Mouse (Mus musculus): ENCODE results near the gene Aak1.
"Not testable (repeated sequence)": the region's sequence is repeated elsewhere in the genome, so short reads cannot be mapped to it uniquely, and the experiment has no call there.

The Aak1 gene

DNA sequence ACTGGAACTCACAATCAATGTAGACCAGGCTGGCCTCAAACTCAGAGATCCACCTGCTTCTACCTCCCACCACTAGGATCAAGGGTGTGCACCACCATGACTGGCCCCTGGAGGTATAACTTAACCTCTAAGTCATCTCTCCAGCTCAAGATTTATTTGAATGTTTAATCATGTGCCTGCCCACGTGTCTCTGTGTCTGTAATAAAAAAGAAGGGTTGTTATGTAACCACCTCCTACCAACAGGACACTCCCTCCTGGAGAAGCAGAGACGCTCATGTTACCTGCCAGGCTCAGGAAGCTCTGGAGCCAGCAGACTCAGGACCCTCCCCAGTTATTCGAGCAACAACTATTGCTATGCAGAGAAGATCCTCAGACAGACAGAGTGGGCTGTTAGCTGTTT, 7.4 kb upstream of the Aak1 start:
- no peak for DNase-seq (ENCODE audit: low read depth, low spot score)

DNA sequence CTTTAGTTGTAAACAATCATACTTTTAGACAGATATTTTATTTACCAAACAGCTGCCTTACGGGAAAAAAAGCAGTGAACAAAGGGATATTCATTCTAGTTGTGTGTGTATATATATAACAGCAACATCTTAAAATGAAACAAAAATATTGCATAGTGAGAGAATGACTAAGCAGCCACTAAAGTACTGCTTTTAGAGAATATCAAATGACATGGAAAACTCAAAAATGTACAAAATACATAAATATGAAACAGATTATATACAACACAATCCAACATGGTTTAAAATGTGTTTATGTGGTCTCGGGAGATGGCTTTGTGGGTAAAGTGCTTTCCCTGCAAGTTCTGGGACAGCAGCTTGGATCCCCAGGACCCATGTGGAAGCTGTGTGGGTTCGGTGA, 5.7 kb upstream of the Aak1 start:
- DNase-seq (ENCODE audit: low read depth, low spot score) = no peak

DNA sequence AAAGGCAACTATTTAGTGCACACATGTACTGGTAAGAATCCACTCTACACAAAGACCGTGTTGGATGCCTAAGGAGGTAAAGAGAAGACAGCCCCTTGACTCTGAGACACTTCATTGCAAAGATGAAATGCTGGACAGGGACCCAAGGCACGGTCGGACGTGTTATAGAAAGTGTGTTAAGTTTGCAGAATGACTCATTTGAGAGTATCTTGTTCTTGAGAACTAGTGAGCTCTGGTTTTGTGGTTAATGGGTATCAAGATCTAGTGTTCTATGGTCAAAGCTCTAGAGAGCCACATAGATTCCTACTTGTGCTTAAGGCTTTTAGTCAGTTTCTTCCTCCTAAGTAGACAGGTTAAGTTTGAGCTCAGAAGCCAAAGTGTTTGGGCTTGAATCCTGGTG, 2.9 kb upstream of the Aak1 start:
- no peak for DNase-seq (ENCODE audit: low read depth, low spot score)

DNA sequence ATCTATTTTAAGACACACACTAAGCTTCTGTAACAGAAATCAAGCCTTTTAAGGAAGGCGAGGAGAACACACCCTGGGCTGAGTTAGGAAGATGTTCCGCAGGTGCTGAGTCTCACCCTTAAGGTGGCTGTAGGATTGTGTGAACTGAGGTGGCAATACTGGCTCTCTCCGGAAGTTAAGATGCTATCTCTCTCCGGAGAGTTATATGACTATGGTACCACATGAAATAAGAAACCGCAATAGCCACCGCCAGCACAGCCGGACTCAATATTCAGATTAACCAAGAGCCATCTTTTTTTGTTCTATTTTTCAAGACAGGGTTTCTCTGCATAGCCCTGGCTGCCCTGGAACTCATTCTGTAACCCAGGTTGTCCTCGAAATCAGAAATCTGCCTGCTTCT, 1.5 kb upstream of the Aak1 start:
- no peak for DNase-seq (ENCODE audit: low read depth, low spot score)

DNA sequence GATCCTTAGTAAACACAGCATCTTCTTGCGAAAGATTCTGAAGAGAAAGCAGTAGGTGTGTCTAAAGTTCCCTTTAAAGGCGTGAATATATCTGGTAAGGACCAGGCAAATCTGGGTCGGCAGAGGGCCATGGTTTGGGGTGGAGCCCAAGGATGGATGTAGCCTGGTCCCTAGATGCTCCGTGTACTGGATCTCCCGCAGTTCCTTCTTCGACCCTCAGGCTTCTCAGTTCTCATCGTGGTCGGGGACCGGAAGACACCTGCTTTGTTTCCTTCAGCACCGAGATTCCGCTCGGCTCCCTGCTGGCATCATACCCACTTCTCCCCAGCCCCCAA, 770 bp upstream of the Aak1 start:
- DNase-seq (ENCODE audit: low read depth, low spot score) = no peak

DNA sequence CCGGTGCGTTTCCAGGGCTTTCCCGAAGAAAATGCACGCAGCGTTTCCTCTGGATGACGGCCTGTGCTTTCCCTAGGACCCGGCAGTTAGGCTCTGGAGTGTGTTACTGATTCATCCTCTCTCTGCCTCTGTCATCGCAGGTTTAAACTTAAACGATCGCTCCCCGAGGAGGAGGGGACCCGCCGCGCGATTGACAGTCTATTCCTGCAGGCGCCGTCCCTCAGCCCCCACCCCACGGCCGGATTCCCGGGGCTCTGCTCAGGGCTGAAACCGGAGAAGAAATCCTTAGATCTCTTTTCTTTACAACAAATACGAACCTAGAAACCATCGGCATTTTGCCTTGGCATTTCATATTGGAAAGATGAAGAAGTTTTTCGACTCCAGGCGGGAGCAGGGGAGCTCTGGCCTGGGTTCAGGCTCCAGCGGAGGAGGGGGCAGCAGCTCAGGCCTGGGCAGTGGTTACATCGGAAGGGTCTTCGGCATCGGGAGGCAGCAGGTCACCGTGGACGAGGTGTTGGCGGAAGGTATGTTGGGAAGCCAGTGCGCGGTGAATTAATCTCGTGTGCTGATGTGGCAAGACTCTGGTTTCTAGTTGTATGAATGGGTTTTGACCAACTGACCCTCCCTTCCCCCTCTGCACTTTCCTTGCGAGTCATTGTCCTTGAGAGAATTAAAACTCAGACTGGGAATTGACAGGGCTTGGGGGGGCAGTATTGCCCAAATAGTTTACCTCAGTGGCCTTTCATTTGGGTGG, 552 bp downstream of the Aak1 start:
- no peak for DNase-seq (ENCODE audit: low read depth, low spot score)

DNA sequence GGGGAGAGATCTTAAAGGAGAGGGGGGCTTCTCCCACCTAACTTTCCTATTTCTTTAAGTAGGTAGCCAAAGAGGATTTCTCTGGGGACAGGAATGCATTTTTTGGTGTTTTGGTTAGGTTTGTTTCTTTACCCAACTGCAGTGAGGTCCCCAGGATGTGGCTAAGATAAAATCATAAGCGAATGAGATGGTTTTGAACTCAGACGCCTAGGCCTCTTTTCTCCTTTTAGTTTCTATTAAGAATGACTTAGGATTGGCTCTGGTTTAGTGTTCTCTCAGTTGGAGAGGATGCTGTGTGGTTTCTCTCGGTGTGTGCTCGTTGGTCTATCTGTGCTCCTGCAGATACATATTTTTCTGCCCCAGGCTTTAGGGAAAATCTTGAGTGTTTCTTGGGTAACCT, 1.3 kb downstream of the Aak1 start:
- DNase-seq (ENCODE audit: low read depth, low spot score) = no peak

DNA sequence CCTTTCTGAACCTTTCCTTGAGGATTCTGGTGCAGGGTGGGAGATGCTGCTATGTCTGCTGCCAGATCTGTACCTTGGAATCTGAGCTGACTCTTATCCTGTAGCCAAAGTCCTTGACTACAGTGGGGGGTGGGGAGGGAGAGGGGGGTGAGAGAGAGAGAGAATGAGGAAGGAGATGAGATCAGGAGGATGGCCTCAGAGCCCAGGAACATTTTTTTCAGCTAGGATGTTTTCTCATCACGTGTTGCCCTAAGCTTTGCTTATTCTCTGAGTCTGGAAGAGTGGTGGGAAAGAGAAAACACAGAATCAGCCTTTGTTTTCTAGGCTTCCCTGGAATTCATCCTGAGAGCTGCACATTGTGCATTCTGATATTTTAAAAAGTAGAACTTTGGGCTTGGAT, 2.2 kb downstream of the Aak1 start:
- no peak for DNase-seq (ENCODE audit: low read depth, low spot score)

DNA sequence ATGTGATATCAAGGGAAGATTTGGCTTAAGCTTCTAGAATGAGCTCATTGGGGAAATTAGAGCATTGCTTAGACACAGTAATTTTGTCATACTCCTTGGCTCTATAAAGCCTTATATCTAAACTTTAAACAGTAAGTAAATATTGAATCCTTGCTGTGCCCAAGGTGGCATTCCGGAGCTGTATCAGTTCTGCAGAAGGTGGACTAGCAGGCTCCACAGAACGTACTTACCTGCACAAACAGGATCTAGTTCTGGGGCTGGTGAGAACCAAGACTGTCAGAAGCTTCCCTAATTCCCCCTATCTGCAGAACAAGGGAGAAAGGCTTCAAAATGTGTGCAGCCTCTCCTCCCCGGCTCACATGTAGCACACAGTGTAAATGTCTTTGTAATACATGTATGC, 4.6 kb downstream of the Aak1 start:
- no peak for DNase-seq (ENCODE audit: low read depth, low spot score)

DNA sequence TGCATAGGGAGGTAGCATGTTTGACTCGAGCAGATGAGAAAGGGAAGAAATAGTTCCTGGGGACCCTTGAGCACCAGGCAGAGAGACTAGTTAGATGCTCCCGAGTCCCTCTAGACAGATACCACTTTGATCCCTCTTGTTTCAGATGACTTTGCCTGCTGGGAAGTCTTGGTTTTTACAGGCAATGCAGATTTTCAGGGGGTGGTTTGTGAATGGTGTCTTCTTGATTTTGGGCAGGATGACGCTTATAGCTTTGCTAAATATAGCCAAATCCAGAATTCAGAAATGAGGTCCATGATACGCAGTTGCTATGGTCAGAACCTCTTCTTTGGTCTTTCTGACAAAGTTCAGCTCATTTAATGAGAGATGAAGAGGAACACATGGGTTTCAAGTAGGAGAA, 5.6 kb downstream of the Aak1 start:
- DNase-seq (ENCODE audit: low read depth, low spot score) = peak; percentile 60

DNA sequence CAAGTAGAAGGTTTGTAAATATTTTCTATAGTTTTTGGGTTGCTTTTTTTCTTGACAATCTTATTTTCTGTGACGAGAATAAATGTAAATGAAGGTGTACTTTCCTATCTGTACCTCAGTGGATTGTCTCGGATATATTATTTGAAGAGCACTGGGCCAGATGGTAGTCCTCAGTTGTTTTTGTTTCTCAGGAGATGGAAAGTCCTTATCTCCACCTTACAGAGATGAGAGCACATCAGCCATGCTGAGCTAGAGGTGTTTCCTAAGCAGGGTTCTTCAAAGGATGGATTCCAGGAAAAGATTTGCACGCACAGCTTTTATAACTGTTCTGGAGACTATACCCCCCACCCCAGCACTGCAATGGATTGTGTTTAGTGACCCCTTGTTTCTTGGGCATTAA, 9.3 kb downstream of the Aak1 start:
- DNase-seq (ENCODE audit: low read depth, low spot score) = no peak

DNA sequence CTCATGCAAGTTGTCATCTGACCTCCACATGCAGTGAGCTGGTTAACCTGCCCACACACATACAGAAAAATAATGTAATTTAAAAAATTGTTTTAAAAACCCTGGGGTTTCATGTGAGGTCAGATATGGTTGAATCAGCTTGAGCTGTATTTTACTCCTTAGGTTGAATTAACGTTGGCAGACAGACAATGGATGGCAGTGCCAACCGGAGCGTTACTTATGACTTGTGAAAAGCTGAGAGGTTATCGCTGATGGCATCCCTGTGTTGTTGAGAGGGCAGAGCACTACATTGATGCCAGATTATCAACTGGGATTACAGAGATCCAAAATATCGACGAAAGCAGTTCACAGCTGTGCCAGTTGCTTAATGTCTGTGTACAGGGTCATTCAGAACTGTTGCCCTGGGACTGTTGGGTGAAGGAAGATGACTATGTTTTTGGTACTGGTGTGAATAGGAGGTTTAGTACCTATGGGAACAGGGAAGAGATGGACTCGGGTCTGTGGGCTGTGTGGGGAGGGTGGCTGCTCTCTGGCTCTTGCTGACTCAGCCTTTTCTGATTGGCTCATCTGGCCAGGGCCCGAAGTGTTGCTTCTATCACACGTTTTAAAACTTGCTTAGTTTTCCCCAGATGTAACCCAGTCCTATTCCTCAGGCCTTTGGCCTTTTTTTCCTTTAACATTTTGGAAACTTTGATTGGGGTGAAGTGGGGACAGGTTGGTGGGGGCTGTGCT, 11.6 kb downstream of the Aak1 start:
- DNase-seq (ENCODE audit: low read depth, low spot score) = no peak

DNA sequence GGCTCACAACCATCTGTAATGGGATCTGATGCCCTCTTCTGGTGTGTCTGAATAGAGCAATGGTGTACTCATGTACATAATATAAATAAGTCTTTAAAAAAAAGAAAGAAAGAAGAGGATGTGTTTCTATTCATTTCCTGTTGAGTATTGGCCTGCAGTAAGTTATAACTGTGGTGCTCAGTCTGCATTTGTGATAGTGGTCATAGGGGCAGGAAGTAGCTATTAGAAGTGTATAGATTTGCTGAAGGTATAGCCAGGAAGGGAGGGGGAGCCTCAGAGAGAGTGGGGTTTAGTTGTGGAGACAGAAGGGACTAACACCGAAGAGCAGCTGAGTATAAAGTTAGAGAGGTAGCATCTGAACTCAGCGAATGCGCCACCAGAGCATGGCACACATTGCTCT, 15.0 kb downstream of the Aak1 start:
- no peak for DNase-seq (ENCODE audit: low read depth, low spot score)

DNA sequence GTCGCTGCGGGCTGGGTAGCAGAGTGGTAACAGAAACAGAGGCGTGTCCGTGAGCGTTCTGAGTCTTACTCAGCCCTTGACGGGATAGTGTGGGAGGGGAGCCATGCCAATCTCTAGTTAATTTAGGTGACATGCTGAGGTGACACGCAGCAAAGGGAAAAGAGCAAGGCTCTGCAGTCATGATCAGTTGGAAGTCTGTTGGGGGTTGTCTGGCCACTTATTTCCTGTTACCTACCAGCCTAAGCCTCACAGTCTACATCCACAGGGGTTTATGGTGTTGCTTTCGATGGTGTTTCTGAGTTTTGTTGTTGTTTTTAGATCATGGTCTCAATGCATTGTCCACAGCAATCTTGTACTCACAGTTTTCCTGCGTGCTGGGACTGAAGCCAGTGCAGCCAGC, 21.0 kb downstream of the Aak1 start:
- no peak for DNase-seq (ENCODE audit: low read depth, low spot score)

DNA sequence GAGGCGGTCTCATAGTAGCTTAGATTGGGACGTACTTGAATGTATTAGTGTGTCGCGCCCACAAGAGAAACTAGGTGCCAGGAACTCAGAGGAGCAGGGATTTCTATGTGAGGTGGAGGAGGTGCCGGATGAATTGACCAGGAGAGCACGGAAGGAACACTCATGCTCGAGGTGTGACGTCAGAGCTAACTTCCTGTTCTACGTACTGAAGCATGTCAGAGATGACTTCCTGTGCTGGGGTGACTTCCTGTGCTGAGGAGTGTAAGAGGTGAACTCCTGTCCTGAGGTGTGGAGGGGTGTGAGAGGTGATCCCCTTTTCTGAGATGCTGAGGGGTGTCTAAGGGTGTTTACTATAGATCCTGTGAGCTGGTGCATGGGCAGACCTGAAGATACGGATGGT, 22.5 kb downstream of the Aak1 start:
- DNase-seq (ENCODE audit: low read depth, low spot score) = no peak

DNA sequence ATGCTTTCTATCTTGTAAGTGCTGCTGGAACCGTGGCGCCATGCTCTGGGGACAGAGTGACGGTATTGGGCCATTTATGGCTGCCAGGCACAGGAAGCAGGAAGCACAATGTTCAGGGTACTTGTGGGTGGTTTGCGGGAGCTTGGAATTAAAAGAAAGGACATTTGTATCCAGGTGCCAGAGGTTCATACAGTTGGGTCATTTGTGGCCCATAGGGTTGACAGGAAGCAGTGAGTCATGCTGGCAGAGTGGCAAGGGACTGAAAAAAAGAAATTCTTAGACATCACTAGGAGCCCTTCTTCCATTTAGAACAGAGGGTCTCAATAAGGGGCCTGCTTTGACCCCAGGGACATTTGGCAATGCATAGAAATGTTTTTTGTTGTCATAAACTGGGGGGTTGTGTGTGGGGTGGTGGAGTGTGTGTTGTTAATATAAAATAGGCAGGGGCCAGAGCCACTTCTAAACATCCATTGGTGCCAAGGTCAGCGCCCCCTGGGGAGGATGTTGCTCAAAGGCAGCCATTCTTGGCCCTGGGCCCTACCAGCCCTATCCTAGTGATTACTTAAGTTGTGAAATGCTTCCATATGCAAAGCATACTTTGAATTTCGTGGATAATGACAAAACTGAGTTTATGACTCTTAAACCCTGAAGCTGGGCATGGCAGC, 25.5 kb downstream of the Aak1 start:
- DNase-seq (ENCODE audit: low read depth, low spot score) = no peak

DNA sequence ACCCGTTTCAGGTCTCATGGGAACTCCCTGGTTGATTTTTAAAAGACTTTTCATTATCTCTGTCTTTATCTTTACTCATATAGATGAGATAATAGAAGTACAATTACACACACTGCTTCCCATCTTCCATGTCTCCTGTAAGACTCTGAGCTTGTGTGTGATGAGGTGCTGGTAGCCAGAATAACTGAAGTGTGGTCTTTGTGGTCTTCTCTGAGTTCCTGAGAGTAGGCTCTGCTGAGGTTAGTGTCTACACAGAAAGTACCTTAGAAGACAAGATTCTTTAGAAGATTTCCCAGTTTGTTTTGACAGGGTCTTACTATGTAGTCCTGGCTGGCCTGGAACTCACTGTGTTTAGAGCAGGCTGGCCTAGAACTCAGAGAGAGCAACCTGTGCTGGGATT, 27.1 kb downstream of the Aak1 start:
- no peak for DNase-seq (ENCODE audit: low read depth, low spot score)

DNA sequence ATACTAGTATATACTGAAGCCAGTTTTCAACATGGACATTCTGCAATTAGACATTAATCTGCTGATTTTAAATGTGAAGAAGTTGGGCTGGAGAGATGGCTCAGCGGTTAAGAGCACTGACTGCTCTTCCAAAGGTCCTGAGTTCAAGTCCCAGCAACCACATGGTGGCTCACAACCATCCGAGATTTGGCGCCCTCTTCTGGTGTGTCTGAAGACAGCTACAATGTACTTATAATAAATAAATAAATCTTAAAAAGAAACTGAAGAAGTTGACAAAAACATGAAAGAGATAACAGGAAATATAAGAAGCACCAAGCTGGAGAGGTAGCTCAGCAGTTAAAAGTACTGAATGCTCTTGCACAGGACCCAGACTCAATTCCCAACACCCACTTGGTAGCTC, 29.3 kb downstream of the Aak1 start:
- DNase-seq (ENCODE audit: low read depth, low spot score) = not testable (repeated sequence)

DNA sequence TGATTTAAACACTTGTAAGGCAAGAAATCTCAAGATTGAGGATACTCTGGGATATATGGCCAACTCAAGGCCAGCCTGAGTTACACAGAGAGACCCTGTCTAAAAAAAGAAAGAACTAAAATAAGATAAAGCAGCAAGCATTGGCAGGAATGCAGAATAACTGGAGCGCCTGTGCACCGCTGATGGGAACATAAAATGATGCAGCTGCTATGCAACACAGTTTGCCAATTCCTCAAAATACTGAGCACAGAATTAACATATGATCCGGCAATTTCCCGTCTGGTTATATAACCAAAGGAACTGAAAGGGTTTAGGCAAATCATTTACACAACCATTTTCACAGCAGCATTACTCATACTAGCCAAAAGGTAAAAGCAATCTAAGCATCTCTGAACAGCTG, 30.0 kb downstream of the Aak1 start:
- peak; percentile 91 for DNase-seq (ENCODE audit: low read depth, low spot score)

DNA sequence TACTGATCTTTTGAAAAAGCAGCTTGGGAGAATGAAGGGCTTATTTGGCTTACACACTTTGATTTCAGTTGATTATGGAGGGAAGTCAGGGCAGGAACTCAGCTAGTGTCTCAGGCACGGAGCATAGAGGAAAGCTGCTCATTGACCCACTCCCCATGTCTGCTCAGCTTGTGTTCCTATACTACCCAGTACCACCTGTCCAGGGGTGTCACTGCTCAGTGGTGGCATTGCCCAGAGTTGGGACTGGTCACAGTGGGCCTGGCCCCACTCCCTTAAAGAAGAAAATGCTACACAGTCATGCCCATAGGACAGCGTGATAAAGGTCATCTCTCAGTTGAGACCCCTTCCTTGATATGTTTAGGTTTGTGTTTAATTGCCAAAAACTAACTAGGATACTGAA, 34.9 kb downstream of the Aak1 start:
- no peak for DNase-seq (ENCODE audit: low read depth, low spot score)

DNA sequence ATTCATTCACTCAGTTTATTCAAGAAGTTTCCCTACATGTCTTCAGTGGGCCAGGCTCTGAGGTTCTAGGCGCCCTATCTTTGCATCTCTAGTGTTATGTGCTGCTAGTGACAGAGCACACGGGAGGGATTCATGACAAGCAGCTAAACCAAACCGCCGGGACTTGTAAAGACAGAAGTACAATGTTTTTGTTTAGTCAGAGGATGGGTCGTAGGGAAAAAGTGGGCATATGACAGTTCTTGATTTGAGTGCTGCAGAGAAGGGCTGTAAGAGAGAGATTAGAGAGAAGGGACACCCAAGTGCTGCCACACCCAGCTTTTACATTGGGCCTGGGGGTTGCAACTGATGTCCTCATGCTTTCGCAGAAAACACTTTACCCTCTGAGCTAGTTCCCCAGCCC, 35.4 kb downstream of the Aak1 start:
- no peak for DNase-seq (ENCODE audit: low read depth, low spot score)

DNA sequence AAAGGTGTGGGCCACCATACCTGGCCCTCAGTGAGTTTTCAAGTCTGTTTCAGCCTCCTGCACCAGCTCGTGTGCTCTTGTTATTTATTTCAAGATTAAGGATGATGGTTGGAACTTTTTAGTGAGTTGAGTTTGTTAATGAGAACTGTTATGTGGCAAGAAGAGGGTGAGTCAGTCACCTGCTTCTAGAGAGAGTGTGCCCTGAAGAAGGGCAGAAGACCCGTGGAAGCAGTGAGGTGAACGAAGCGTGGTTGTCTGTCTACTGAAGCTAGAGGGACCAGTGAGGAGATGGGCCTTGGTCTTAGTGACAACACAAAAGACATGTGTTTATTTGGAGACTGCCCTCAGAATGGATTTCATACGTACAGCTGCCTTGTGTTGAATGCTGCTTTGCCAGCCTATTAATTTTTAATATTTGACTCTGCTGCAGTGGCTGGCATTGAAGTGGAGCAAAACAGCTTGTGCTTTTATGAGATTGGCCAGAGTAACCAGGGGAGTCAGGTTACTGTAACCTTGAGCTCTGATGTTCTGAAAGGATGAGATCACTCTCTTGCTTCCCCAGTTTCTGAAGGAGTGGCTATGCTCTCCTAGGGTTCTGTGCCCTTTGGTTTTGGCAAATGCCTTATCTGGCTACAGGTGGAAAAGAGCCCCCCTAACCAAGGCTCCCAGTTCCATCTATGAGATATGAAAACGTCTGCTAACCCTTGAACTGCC, 36.7 kb downstream of the Aak1 start:
- no peak for DNase-seq (ENCODE audit: low read depth, low spot score)

DNA sequence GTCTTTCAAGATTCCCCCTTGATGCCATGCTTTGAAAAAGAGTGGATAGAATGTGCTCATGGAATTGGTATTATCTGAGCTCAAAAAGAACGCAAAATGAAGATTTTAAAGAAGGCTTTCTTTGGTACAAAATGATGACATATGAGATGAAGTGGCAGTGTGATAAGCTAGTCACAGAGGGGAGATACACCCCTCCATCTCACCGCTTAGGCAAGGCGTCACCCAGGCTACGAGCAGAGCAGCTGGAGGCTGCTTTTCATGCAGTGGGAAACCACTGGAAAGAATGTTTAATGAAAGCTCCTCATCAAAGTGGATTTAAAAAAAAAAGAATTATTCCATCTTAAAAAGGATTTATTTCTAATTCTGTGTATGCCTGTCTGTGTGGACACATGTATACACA, 37.5 kb downstream of the Aak1 start:
- DNase-seq (ENCODE audit: low read depth, low spot score) = no peak
